Mouse (Mus musculus) hindbrain, embryonic 16.5 days (tissue): ENCODE results near the gene Hist1h4f. TPM values are rescaled to one million over a fixed set of nuclear protein-coding genes. Genes with fewer than 3 reads are reported as not detected.
"Not testable (repeated sequence)": the region's sequence is repeated elsewhere in the genome, so short reads cannot be mapped to it uniquely, and the experiment has no call there.

Experiments used
- ATAC-seq: fragments of 200-750 bp; cut with Nextera tagmentation; 2 replicates; pipeline ENCODE4 v1.8.0; 2017; ENCODE audit warnings: moderate TSS enrichment, moderate library complexity
- H3K27ac ChIP-seq: fragments of 300-500 bp; sonication (generic); 2 replicates; pipeline ENCODE4 v1.5.1; 2014; ENCODE audit warnings: low read depth, mild to moderate bottlenecking, control low read depth, low read length, moderate library complexity
- H3K27me3 ChIP-seq: fragments of 300-500 bp; sonication (generic); replicated peaks from 2 replicates; pipeline ENCODE4 v1.6.1; 2014; ENCODE audit warnings: low read length; ENCODE audit not compliant: control insufficient read depth, insufficient read depth
- H3K36me3 ChIP-seq: fragments of 300-500 bp; sonication (generic); 2 replicates; pipeline ENCODE4 v1.6.1; 2014; ENCODE audit warnings: mild to moderate bottlenecking, low read length, moderate library complexity, mixed read lengths; ENCODE audit not compliant: control insufficient read depth, insufficient read depth
- H3K4me1 ChIP-seq: fragments of 300-500 bp; sonication (generic); 2 replicates; pipeline ENCODE4 v1.6.1; 2014; ENCODE audit warnings: low read depth, low read length; ENCODE audit not compliant: control insufficient read depth, insufficient read depth
- H3K4me2 ChIP-seq: fragments of 300-500 bp; sonication (generic); 2 replicates; pipeline ENCODE4 v1.6.1; 2014; ENCODE audit warnings: mild to moderate bottlenecking, low read length, control low read depth, moderate library complexity
- H3K4me3 ChIP-seq: fragments of 300-500 bp; sonication (generic); 2 replicates; pipeline ENCODE4 v1.5.1; 2014; ENCODE audit warnings: mild to moderate bottlenecking, low read length, control low read depth, moderate library complexity
- H3K9ac ChIP-seq: fragments of 300-500 bp; sonication (generic); 2 replicates; pipeline ENCODE4 v1.6.1; 2014; ENCODE audit warnings: low read depth, mild to moderate bottlenecking, control low read depth, low read length, moderate library complexity
- H3K9me3 ChIP-seq: fragments of 300-500 bp; sonication (generic); 2 replicates; pipeline ENCODE4 v1.6.1; 2014; ENCODE audit warnings: mild to moderate bottlenecking, low read length, moderate library complexity; ENCODE audit not compliant: control insufficient read depth
- WGBS: fragments of 180-500 bp; shearing (Covaris S2); extraction: QIAGEN DNeasy Blood & Tissue Kit; methylation state at CpG from one replicate; pipeline ENCODE4 v1.1.7; 2014; 5-methylcytosine and 5-hydroxymethylcytosine counted together
- polyA plus RNA-seq: library from polyadenylated mRNA; unstranded; fragments of >200 nt; fragmentation: Nextera tagmentation; extraction: Ambion mirVana; gene quantifications from 2 replicates; pipeline ENCODE4 v1.2.1, GENCODE M21; 2015

The Hist1h4f gene
- polyA plus RNA-seq, 1 experiment from 2014 or later, result not detected

- ATAC-seq, result no peak
- H3K4me1 ChIP-seq, result peaks cover 26% of the 10 kb centered on the region
- peak overlapping the region; percentile 53 for H3K4me2 ChIP-seq
- H3K27me3 ChIP-seq, result no peaks in the 10 kb centered on the region
- H3K9me3 ChIP-seq, result no peaks in the 10 kb centered on the region
- H3K9ac ChIP-seq, result no peak overlapping the region
- 40% methylated on average over 2 of the region's 2 CpGs for WGBS
- no peaks in the 10 kb centered on the region for H3K36me3 ChIP-seq
- H3K4me3 ChIP-seq, result peak overlapping the region; percentile 44
- no peak overlapping the region for H3K27ac ChIP-seq
Observed at GRCm38 (mm10) chr13:23572218-23573033, 21.0 kb upstream of the Hist1h4f start.

GRCm38 (mm10) chr13:23571504-23572217, 20.2 kb upstream of the Hist1h4f start:
- WGBS, result 0% methylated on average over 9 of the region's 34 CpGs
- ATAC-seq, H3K36me3 ChIP-seq, H3K27me3 ChIP-seq, H3K9me3 ChIP-seq: not testable (repeated sequence)
- Histone ChIP-seq H3K4me3 (peak overlapping the region; percentile 44), H3K4me1 (peaks cover 25% of the 10 kb centered on the region), H3K27ac (peak overlapping the region; percentile 90), H3K9ac (peak overlapping the region; percentile 54; the same call in 1 of the 2 replicates), H3K4me2 (peak overlapping the region; percentile 53)

GRCm38 (mm10) chr13:23571022-23571503, 19.6 kb upstream of the Hist1h4f start, which contains the start of the genes Hist1h2ae and Hist1h2bg:
Gene Hist1h2ae (minus strand): TSS chr13:23571220.
Gene Hist1h2bg (plus strand): TSS chr13:23571396.
- Histone ChIP-seq H3K9me3 (no peaks in the 10 kb centered on the region), H3K9ac (peak within 1 kb of the TSS; percentile 57), H3K4me3 (peak within 1 kb of the TSS; percentile 44), H3K27me3 (no peaks in the 10 kb centered on the region), H3K36me3 (no peaks in the 10 kb centered on the region), H3K4me2 (peak within 1 kb of the TSS; percentile 53), H3K4me1 (peaks cover 19% of the 10 kb centered on the region), H3K27ac (peak within 1 kb of the TSS; percentile 90)
- ATAC-seq, result peak; percentile 95
- WGBS, result under 1% methylated on average over 18 of the region's 18 CpGs

- Histone ChIP-seq H3K4me2 (peak overlapping the region; percentile 53), H3K4me1 (peaks cover 18% of the 10 kb centered on the region), H3K4me3 (peak overlapping the region; percentile 44), H3K27ac (peak overlapping the region; percentile 90), H3K9ac (peak overlapping the region; percentile 57)
- 2% methylated on average over 12 of the region's 41 CpGs for WGBS
- not testable (repeated sequence) for H3K36me3 ChIP-seq, H3K9me3 ChIP-seq, H3K27me3 ChIP-seq, ATAC-seq
Observed at GRCm38 (mm10) chr13:23570261-23571021, 19.0 kb upstream of the Hist1h4f start.

- H3K4me2 ChIP-seq, result no peak overlapping the region
- no peak for ATAC-seq
- H3K4me1 ChIP-seq, result no peaks in the 10 kb centered on the region; the same call in 1 of the 2 replicates
- H3K27me3 ChIP-seq, result no peaks in the 10 kb centered on the region
- H3K36me3 ChIP-seq, result no peaks in the 10 kb centered on the region
- H3K9ac ChIP-seq, result no peak overlapping the region
- 86% methylated on average over 2 of the region's 2 CpGs for WGBS
- no peak overlapping the region for H3K27ac ChIP-seq
- H3K9me3 ChIP-seq, result no peaks in the 10 kb centered on the region
- no peak overlapping the region for H3K4me3 ChIP-seq
Observed at GRCm38 (mm10) chr13:23564482-23564881, 13.0 kb upstream of the Hist1h4f start.

- WGBS, result 2% methylated on average over 18 of the region's 18 CpGs
- peak; percentile 60 for ATAC-seq
- Histone ChIP-seq H3K9ac (peak overlapping the region; percentile 60), H3K27me3 (no peaks in the 10 kb centered on the region), H3K4me1 (no peaks in the 10 kb centered on the region; the same call in 1 of the 2 replicates), H3K4me3 (peak overlapping the region; percentile 46), H3K27ac (peak overlapping the region; percentile 94), H3K36me3 (no peaks in the 10 kb centered on the region), H3K9me3 (no peaks in the 10 kb centered on the region), H3K4me2 (peak overlapping the region; percentile 87)
Observed at GRCm38 (mm10) chr13:23562699-23563462, 11.4 kb upstream of the Hist1h4f start.

GRCm38 (mm10) chr13:23561883-23562659, 10.6 kb upstream of the Hist1h4f start, which contains the start of gene Hist1h3e:
Gene Hist1h3e (minus strand): TSS chr13:23562369.
- H3K4me1 ChIP-seq, H3K9me3 ChIP-seq, H3K36me3 ChIP-seq, H3K27me3 ChIP-seq: not testable (repeated sequence)
- WGBS, result under 1% methylated on average over 39 of the region's 67 CpGs
- Histone ChIP-seq H3K27ac (peak within 1 kb of the TSS; percentile 94), H3K4me3 (peak within 1 kb of the TSS; percentile 46), H3K4me2 (peak within 1 kb of the TSS; percentile 87), H3K9ac (peak within 1 kb of the TSS; percentile 60)
- ATAC-seq, result peak; percentile 97

- Histone ChIP-seq H3K4me2 (peak overlapping the region; percentile 87), H3K4me3 (peak overlapping the region; percentile 46)
- H3K9ac ChIP-seq, H3K27ac ChIP-seq, H3K36me3 ChIP-seq, H3K4me1 ChIP-seq, H3K9me3 ChIP-seq, ATAC-seq, H3K27me3 ChIP-seq: not testable (repeated sequence)
- 0% methylated on average over 2 of the region's 5 CpGs for WGBS
Observed at GRCm38 (mm10) chr13:23561531-23561882, 10.1 kb upstream of the Hist1h4f start.
